In genomic region chr4:148836391-148836790, GRCm38 (mm10) we compare ENCODE assay signal across 12 mouse cellular contexts. TPM values are rescaled to one million over a fixed set of nuclear protein-coding genes. Genes with fewer than 3 reads are reported as not detected.
DNase-seq lines count a peak whose midpoint lies in the region; ATAC-seq lines count a peak whose summit lies in the region.
"Had no signal": no experiment of that assay in that cellular context is flagged by ENCODE, and none has a peak within 500 bp of the region (broad histone marks: within the 10 kb centered on the region; RNA-seq: fewer than 3 reads in every experiment).

No protein-coding gene starts in this region.

- H3K27me3 ChIP-seq in hindbrain, embryonic 16.5 days (replicated peaks; ENCODE audit: control insufficient read depth, insufficient read depth, low read length), result no peaks in the 10 kb centered on the region; the same call in 1 of the 2 replicates
- H3K27me3 ChIP-seq in hindbrain, embryonic 11.5 days (ENCODE audit: control insufficient read depth, insufficient read depth, low read length), result 0 out of 2 replicates have a peak, but pooled peaks cover 2% of the 10 kb centered on the region
- 0 out of 2 replicates have a peak, but pooled peaks cover 5% of the 10 kb centered on the region for H3K27me3 ChIP-seq in heart, embryonic 10.5 days (ENCODE audit: insufficient read depth, poor library complexity, severe bottlenecking)

- H3K4me1 ChIP-seq in hindbrain, embryonic 16.5 days (ENCODE audit: control insufficient read depth, insufficient read depth, low read depth, low read length), result peaks cover 16% of the 10 kb centered on the region
- H3K4me1 ChIP-seq in hindbrain, embryonic 11.5 days (replicated peaks; ENCODE audit: control insufficient read depth, insufficient read depth, low read length), result no peaks in the 10 kb centered on the region
- peaks cover 31% of the 10 kb centered on the region for H3K4me1 ChIP-seq in brown adipose tissue, adult 24 weeks (ENCODE audit: control insufficient read depth, insufficient read depth, insufficient read length, low read length)
- peaks cover 58% of the 10 kb centered on the region for H3K4me1 ChIP-seq in heart, embryonic 10.5 days

- H3K9me3 ChIP-seq in hindbrain, embryonic 16.5 days (ENCODE audit: control insufficient read depth, low read length), result no peaks in the 10 kb centered on the region
- H3K9me3 ChIP-seq in hindbrain, embryonic 11.5 days (ENCODE audit: control insufficient read depth, low read length), result no peaks in the 10 kb centered on the region
- H3K9me3 ChIP-seq in heart, embryonic 10.5 days, result no peaks in the 10 kb centered on the region
- H3K9me3 ChIP-seq: neural tube, embryonic 12.5 days had no signal

- WGBS in hindbrain, embryonic 16.5 days, result 19% methylated on average over 6 of the region's 6 CpGs
- WGBS in hindbrain, embryonic 11.5 days, result 33% methylated on average over 6 of the region's 6 CpGs
- 40% methylated on average over 6 of the region's 6 CpGs for WGBS in heart, embryonic 10.5 days

- H3K4me3 ChIP-seq in hindbrain, embryonic 16.5 days (ENCODE audit: low read length), result no peak overlapping the region
- H3K4me3 ChIP-seq in hindbrain, embryonic 11.5 days (ENCODE audit: low read depth, low read length), result no peak overlapping the region
- 0 out of 2 replicates have a peak overlapping the region, but pooled peaks have one; percentile 5 for H3K4me3 ChIP-seq in brown adipose tissue, adult 24 weeks (ENCODE audit: insufficient read depth, low read depth, low read length)
- no peak overlapping the region for H3K4me3 ChIP-seq in heart, embryonic 10.5 days
- H3K4me3 ChIP-seq: neural tube, embryonic 12.5 days had no signal

- peak overlapping the region; percentile 27 for H3K9ac ChIP-seq in hindbrain, embryonic 16.5 days (ENCODE audit: low read depth, low read length)
- H3K9ac ChIP-seq in hindbrain, embryonic 11.5 days (ENCODE audit: low read depth, low read length), result no peak overlapping the region

- no peak overlapping the region for H3K4me2 ChIP-seq in hindbrain, embryonic 16.5 days (ENCODE audit: low read length)
- H3K4me2 ChIP-seq in hindbrain, embryonic 11.5 days (replicated peaks; ENCODE audit: low read depth, low read length), result no peak overlapping the region
- H3K4me2 ChIP-seq: neural tube, embryonic 12.5 days had no signal

- ATAC-seq in hindbrain, embryonic 16.5 days, result peak; percentile 32; the same call in 1 of the 2 replicates
- ATAC-seq in hindbrain, embryonic 11.5 days (ENCODE audit: low FRiP score), result no peak

- 0 out of 2 replicates have a peak overlapping the region, but pooled peaks have one; percentile 17 for H3K27ac ChIP-seq in hindbrain, embryonic 16.5 days (ENCODE audit: low read depth, low read length)
- H3K27ac ChIP-seq in hindbrain, embryonic 11.5 days (ENCODE audit: low read depth, low read length), result no peak overlapping the region
- H3K27ac ChIP-seq in brown adipose tissue, adult 24 weeks (replicated peaks; ENCODE audit: low read depth, low read length), result peak overlapping the region; percentile 97
- peak overlapping the region; percentile 53; the same call in 1 of the 2 replicates for H3K27ac ChIP-seq in heart, embryonic 10.5 days
- H3K27ac ChIP-seq: neural tube, embryonic 12.5 days had no signal

- H3K36me3 ChIP-seq in hindbrain, embryonic 16.5 days (ENCODE audit: control insufficient read depth, insufficient read depth, low read length), result no peaks in the 10 kb centered on the region
- no peaks in the 10 kb centered on the region for H3K36me3 ChIP-seq in hindbrain, embryonic 11.5 days (ENCODE audit: control insufficient read depth, insufficient read depth, low read length)
- H3K36me3 ChIP-seq in heart, embryonic 10.5 days, result peaks cover 27% of the 10 kb centered on the region
- H3K36me3 ChIP-seq: neural tube, embryonic 12.5 days had no signal

- no peak for DNase-seq in hindbrain, embryonic 11.5 days (ENCODE audit: low spot score)
- no peak for DNase-seq in heart, embryonic 10.5 days (ENCODE audit: low spot score)
- DNase-seq in kidney, postnatal 14 days, result peak; percentile 65
- no peak for DNase-seq in embryo, embryonic 10 days (ENCODE audit: low spot score)
- no peak for DNase-seq in thymus, postnatal 10 days (ENCODE audit: low spot score in 2 of 2)
- no peak for DNase-seq in c-Kit-positive CD71-positive TER-119-positive erythroid progenitor cells, embryonic 14.5 days (ENCODE audit: low spot score)
- DNase-seq: cerebellum, postnatal 25 days; layer of hippocampus, adult 9-11 months; right cerebral cortex, postnatal 4 days had no signal

RNA-seq across cellular contexts. Expression of gene Casz1, which starts 32.2 kb away (rescaled TPM):
- 4.4 and 5.6 TPM in 2 replicates for polyA plus RNA-seq in hindbrain, embryonic 16.5 days (2015; fragmentation: Nextera tagmentation; extraction: Ambion mirVana)
- 6.4 and 7.8 TPM in 2 replicates for polyA plus RNA-seq in hindbrain, embryonic 11.5 days (2014; fragmentation: Nextera tagmentation; extraction: Ambion mirVana)
- 1.3 and 1.4 TPM in 2 replicates for polyA plus RNA-seq in brown adipose tissue, adult 24 weeks (2012; ENCODE audit: insufficient read depth, insufficient read length, missing spikeins)
- 15.9 and 26.3 TPM in 2 replicates for polyA plus RNA-seq in heart, embryonic 10.5 days (2016; fragmentation: Nextera tagmentation; extraction: Ambion mirVana)
